Mouse (Mus musculus): ENCODE results near the gene Rmi2.
"Not testable (repeated sequence)": the region's sequence is repeated elsewhere in the genome, so short reads cannot be mapped to it uniquely, and the experiment has no call there.

The Rmi2 gene

DNA sequence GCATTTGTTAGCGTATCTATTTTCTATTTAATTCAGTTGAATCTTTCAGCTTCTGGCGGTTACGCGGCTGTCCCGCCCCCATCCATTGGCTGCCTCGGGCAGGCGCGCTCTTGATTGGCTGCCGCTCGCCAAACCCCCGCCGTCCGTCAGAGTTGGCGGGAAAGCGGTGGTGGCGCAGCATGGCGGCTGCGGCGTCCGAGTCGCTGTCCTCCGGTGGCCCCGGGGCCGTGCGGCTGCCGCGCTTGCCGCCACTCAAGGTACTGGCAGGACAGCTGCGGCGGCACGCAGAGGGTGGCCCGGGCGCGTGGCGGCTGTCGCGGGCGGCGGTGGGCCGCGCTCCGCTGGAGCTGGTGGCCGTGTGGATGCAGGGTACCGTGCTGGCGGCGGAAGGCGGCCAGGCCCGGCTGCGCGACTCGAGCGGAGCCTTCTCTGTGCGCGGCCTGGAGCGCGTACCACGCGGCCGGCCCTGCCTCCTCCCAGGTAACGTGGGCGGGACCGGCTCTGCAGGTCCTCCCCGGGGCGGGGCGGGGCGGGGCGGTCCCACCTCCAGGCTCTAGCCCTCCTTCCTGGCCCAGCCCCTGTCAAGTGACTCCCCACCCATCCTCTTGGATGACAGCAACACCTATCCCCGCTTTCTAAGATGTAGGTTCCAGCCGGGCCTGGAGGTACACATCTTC is at the start of gene Rmi2:
Gene Rmi2 (plus strand): TSS at position 149 of the 677 bp plus-strand sequence.
- in situ Hi-C loops (cut with MboI, MseI), result no loop called here

DNA sequence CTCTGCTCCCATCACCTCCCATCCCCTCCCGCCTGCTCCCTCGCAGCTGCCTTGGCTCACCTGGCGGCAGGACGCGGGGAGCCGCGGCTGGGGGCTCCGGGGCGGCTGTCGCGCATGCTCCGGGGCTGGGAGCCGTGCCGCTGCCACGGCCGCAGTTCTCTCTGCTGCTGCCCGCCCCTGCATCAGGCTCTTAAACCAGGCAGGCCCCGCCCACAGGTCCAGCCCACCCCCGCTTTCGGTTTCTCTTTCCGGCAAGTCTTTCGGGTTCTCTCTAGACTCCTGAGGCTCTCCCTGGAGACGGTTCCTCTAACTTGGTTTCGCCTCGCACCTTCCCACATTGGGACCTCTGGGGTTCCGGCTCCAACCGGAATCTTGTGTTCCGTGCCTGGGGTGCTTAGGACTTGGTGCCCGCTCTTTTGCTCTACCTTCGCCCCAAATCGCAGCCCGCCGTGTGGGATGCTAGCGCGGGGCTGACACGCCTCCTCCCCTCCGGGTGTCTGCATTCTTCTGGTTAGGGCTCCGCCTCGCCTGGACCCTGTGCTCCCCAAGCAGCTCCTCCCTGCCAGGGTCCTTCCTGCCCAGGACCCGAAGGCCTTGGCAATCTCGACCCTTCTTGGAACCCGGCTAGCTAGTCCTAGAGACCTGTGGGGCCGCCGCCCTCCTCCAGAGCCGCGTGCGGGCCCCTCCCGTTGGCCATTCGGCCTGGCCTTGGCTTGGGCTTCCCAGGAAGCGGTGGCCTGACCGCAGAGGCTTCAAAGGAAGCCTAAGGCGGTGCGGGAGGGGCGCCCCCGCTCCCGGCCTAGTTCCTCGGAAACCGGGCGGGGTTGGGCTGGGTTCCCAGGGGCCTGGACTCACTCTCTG is 49.3 kb upstream of the Rmi2 start, which contains the start of gene Socs1:
Gene Socs1 (minus strand): TSS at position 166 of the 861 bp plus-strand sequence.
- in situ Hi-C loops (cut with MboI, MseI), result loop anchor here (10.0 kb wide), 1 partner anchor 371 kb away; the partner anchor contains the start of gene Nubp1

DNA sequence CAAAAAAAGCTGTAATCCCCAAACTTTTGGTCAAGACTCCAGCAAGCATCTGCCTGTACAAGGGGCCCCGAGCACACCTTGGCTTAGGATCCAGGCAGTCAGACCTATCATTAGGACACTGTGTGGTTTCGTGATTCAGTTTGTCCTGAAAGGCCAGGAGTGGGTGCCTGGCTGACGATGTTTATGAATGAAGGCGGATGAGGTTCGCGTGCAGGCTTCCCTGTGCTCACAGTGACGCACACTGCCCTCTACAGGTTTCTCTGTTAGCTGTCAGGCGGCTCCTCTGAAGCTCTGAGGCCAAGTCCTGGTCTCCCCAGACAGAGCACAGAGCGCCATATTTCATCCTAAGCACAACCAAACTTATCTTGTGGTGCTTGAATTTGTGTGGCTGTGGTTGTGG is 48.6 kb upstream of the Rmi2 start:
- in situ Hi-C loops (cut with MboI, MseI), result loop anchor here (10.0 kb wide), 1 partner anchor 371 kb away; the partner anchor contains the start of gene Nubp1

- in situ Hi-C loops (cut with MboI, MseI), result loop anchor here (10.0 kb wide), 1 partner anchor 372 kb away; the partner anchor contains the start of gene Nubp1
These were observed 47.9 kb upstream of the Rmi2 start for GRCm38 (mm10) chr16:10786782-10787547.

GRCm38 (mm10) chr16:10787548-10788058 is 47.3 kb upstream of the Rmi2 start:
- in situ Hi-C loops (cut with MboI, MseI), result loop anchor here (10.0 kb wide), 1 partner anchor 373 kb away; the partner anchor contains the start of gene Nubp1

DNA sequence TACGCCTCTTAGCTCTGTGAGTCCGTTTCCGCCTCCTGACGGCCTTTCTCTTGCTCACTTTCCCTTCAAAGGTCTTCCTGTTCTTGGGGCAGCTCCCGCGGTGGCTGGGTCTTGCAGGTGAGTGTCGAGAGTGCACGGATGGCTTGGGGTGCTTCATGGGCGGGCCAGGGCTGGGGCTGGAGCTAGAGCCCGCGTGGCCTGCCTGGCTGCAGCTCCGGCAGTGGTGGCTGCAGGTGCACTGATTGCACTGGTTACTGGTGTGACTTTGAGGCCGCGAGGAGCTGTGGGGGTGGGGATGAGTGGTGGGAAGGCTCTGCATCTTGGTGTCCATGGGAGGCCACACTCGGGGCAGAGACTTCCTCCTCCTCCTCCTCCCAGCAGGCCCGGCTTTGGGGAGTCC is 46.6 kb upstream of the Rmi2 start, which contains the start of gene Tnp2:
Gene Tnp2 (minus strand): TSS at position 390 of the 400 bp plus-strand sequence.
- in situ Hi-C loops (cut with MboI, MseI), result loop anchor here (10.0 kb wide), 1 partner anchor 373 kb away; the partner anchor contains the start of gene Nubp1

DNA sequence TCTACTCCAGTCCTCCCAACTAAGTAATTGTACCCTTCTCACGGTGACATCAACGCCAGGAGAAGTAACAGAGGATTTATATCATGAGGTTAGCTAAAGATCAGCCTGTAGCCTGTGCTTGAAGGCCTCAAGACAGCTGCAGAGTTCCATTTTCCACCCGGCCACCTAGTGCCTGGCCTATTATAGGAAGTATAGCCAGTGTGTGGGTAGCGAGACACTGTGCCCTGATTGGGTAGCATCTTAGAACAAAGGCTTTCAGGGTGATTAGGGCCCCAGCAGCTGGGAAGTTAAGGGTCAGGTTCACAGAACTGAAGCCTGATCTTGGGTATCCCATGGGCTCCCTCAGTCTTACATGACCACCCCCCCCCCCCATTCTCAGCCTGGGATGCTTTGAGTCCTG is 46.0 kb upstream of the Rmi2 start:
- in situ Hi-C loops (cut with MboI, MseI), result loop anchor here (10.0 kb wide), 1 partner anchor 374 kb away; the partner anchor contains the start of gene Nubp1

- in situ Hi-C loops (cut with MboI, MseI), result loop anchor here (5.0 kb wide), 2 partner anchors 52 to 167 kb away; no protein-coding TSS in a partner anchor
These were observed 44.2 kb upstream of the Rmi2 start, which contains the start of gene Prm3 for GRCm38 (mm10) chr16:10790702-10791101. TSS of gene Prm3 (minus strand) at chr16:10790914.

DNA sequence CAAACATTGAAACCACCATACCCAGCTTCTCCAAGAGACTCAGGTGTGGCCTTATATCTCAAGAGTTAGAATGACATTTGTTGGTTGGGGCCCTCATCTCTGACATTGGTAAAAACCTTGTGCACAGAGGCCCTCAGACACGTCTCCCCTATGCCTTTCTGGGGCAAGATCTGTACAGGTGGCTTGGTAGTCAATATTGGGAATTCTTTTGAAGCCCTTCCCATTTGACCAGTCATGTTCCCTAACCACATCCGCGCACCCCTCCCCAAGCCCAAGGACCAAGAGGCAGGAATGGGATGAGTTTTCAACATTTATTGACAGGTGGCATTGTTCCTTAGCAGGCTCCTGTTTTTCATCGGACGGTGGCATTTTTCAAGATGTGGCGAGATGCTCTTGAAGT is 38.8 kb upstream of the Rmi2 start, which contains the start of gene Prm2:
Gene Prm2 (minus strand): TSS at position 101 of the 400 bp plus-strand sequence.
- in situ Hi-C loops (cut with MboI, MseI), result no loop called here

GRCm38 (mm10) chr16:10802420-10802819 is 32.4 kb upstream of the Rmi2 start:
- in situ Hi-C loops (cut with MboI, MseI), result not testable (repeated sequence)

GRCm38 (mm10) chr16:10805789-10806527 is 28.9 kb upstream of the Rmi2 start, which contains the start of gene Prm1:
TSS of gene Prm1 (minus strand) at chr16:10805839.
- in situ Hi-C loops (cut with MboI, MseI), result no loop called here

GRCm38 (mm10) chr16:10810376-10810775 is 24.5 kb upstream of the Rmi2 start:
- in situ Hi-C loops (cut with MboI, MseI), result no loop called here

DNA sequence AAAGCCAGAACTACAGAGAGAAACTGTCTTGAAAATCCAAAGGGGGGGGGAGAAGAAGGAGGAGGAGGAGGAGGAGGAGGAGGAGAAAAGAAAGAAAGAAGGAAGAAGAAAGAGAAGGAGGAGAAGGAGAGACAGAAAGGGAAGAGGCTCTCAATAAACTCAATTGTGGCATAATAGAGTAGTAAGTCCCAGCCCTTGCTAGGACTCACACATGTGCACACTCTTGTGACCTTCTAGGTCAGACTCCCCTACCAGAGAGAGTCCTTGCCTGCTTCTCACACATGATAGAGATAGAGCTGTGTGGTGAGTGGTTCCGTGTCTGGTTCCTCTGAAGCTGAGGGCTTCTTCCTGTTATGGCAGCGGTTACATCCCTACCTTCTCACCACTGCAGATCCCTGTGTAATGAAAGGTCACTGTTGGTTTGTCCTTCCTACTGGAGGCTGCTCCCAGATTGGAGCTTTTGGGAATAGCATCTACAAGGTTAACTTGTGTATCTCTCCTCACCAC is 21.9 kb upstream of the Rmi2 start, which contains the start of gene Gm11172:
Gene Gm11172 (plus strand): TSS at position 51 of the 507 bp plus-strand sequence.
- in situ Hi-C loops (cut with MboI, MseI), result no loop called here

- in situ Hi-C loops (cut with MboI, MseI), result no loop called here
These were observed 21.1 kb upstream of the Rmi2 start for GRCm38 (mm10) chr16:10813726-10814125.

DNA sequence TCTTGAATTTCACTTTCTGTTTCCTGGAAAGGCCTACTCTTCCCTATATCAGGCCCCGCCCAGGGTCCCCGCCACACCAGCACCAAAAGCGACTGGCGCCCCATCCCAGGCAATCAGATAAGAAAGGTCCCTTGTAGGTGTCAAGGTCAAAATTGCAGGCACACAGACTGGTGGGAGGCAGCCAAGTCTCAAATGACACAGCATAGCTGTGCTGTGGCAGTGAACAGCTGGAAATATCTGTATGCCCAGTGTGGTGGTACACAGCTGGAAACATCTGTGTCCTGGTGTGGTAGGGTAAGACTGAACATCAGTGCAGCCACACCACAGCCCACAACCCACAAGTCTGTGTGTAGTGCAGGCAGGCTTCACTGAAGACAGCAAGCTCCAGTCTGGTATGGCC is 20.0 kb upstream of the Rmi2 start:
- in situ Hi-C loops (cut with MboI, MseI), result loop anchor here (5.0 kb wide), 1 partner anchor 37 kb away; no protein-coding TSS in a partner anchor

DNA sequence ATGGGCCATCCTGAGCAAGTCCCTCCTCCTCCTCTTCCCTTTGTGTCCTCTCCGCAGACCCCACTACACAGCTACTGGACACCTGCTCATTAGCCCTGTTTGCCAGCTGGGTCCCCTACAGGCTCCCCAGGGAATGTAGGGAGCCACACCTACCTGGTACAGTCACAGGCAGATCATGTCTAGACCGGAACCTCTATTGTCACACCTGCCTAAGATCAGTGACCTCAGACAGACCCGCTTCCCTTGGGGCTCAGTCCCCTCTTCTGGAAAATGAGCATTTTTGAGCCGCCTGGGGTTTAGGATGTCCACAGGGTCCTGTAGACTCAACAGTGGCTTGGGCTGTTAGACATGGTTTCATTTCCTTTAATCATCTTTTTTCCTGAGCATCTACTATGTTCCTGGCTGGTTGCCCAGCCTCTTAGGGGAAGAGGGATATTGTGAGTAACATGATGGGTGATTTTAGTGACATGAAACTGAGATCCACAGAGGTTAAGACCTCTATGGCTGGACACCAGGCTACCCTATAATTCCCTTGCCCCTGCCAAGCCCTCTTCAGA is 16.2 kb upstream of the Rmi2 start:
- in situ Hi-C loops (cut with MboI, MseI), result loop anchor here (5.0 kb wide), 1 partner anchor 34 kb away; no protein-coding TSS in a partner anchor

GRCm38 (mm10) chr16:10819966-10820365 is 14.9 kb upstream of the Rmi2 start:
- in situ Hi-C loops (cut with MboI, MseI), result loop anchor here (5.0 kb wide), 1 partner anchor 32 kb away; no protein-coding TSS in a partner anchor

GRCm38 (mm10) chr16:10821387-10821786 is 13.5 kb upstream of the Rmi2 start:
- in situ Hi-C loops (cut with MboI, MseI), result no loop called here

GRCm38 (mm10) chr16:10824536-10824935 is 10.3 kb upstream of the Rmi2 start:
- in situ Hi-C loops (cut with MboI, MseI), result no loop called here
